Mouse (Mus musculus) heart, postnatal 36 days (tissue): Measurements from ENCODE around the gene Zfp362. TPM values are rescaled to one million over a fixed set of nuclear protein-coding genes. Genes with fewer than 3 reads are reported as not detected.

Experiments
- DNase-seq, 2 experiments: peaks; one replicate each; pipeline ENCODE4 v3.0.0; 2021 to 2022
- intact Hi-C: fragments of 180-260 bp; cut with DNase I; formaldehyde crosslinking; loops from one replicate; pipeline ENCODE4 v1.15.1; 2025
- total RNA-seq, 2 experiments: library from RNA; stranded (reverse); gene quantifications; 2 replicates each; pipeline ENCODE4 v1.2.3; 2021

Gene Zfp362
- 10 to 100 TPM; 12.5 to 14.3 TPM for total RNA-seq

DNA sequence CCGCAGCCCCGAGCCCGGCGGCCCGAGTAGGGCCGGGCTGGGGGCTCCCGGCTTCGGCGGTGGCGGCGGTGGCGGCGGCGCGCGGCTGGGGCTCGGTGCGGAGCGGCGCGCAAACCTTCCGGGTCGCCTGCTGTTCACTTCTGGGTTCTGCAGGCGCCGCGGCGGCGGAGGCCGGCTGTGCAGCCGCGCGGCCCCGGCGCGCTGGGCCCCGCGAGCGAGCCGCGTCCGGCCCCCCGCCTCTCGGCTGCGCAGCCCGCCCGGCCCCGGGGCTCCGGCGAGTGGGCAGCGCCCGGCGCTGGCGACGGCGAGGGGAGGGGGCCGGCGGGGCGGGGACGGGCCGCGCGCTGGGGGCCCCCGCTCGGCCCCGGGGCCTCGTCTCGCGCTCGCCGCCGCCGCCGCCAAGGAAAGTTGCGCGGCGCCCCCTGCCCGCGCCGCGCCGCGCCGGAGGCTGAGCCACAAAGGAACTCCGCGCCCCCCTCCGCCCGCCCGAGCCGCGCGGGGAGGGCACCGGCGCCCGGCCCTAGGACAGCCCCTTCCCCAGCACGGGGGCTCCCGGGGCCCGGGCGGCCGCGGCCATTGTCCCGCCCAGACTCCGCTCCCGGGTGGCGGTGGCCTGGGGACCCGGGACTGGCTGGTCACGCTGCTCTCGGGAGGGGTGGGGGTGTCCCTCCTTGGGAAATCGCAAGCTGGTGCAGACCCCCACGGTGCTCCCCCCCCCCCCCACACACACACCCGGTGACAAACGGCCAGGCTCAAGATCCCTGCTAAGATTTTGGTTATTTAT is at the start of gene Zfp362:
TSS of gene Zfp362 (minus strand) at position 3 of the 784 bp plus-strand sequence.
- peak; percentile 59 to 72 for DNase-seq
- intact Hi-C loops = no loop called here

GRCm38 (mm10) chr4:128855613-128856040 is 49.8 kb upstream of the Zfp362 start:
- peak; percentile 15 to 32 for DNase-seq

GRCm38 (mm10) chr4:128853117-128853516 is 47.3 kb upstream of the Zfp362 start:
- intact Hi-C loops = no loop called here
- DNase-seq = no peak

More at GRCm38 (mm10) chr4:128855613-128856040, 49.8 kb upstream of the Zfp362 start:
- intact Hi-C loops = loop anchor here (5.0 kb wide), 1 partner anchor 43 kb away; no protein-coding TSS in a partner anchor

DNA sequence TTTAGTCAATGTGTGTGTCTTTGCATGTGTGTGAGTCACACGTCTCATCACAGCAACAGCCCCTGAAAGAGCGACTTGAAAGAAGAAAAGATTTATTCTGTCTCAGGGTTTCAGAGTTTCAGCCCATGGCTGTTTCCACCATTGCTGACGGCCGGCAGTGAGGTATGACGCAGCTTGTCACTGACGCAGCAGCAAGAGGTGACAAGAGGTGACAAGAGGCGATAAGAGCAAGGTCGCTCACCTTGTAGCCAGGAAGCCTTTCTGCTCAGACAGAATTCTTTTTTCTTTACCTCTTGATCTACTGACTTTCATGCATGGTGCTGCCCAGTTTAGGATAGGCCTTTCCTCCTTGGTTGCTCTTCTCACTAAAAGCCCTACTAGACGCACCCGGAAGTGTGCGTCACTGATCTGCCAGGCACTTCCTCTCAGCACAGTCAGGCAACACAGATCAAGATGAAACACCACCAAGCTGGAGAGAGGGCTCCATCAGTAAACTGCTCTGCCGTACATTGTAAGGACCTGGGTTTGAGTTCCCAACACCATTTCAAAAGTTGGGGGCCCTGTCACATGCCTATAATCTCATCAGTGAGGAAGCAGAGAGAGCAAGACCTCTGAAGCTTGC is 46.5 kb upstream of the Zfp362 start:
- DNase-seq = no peak
- intact Hi-C loops = no loop called here

- intact Hi-C loops = no loop called here
- no peak for DNase-seq
Observed at GRCm38 (mm10) chr4:128849686-128850085, 43.8 kb upstream of the Zfp362 start.

DNA sequence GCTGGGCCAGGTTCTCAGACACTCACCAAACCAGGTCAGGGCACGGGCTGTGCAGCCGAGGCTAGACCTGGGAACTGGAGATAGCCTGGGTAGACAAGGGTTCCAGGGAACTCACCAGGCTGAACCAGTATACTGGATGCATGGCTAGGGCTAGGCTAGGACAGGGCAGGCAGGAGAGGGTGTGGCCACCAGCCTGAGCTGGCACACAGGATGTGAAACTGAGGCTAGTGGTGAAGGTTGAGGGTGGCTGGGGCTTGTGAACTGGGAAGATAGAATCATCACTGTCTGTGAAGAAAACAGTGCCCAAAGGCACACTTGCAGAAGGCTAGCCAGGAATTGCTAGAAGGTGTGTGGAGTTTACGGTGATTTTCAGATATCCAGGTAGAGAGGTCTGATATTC is 43.1 kb upstream of the Zfp362 start:
- intact Hi-C loops = no loop called here
- DNase-seq = no peak

- intact Hi-C loops = no loop called here
- no peak for DNase-seq
Observed at GRCm38 (mm10) chr4:128845367-128845973, 39.6 kb upstream of the Zfp362 start.

DNA sequence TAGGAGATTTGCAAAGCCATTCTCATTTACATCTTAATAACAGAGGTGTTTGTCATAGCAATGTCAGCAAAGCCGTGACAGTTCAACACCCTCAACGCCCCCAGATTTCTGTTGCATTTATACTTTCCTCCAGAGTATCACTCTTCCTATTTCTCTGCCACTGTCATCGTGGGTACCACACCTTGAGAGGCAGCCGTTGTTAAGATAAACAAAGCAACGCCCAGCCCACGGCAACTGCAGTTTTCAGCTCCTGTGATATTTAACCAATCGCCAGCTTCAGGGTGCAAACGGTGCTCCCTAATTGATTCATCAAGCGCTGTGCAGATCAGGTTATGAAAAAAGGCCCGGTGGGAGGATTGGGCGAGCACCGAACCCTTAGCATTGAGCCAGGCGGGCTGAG is 38.7 kb upstream of the Zfp362 start:
- intact Hi-C loops = no loop called here
- no peak for DNase-seq

DNA sequence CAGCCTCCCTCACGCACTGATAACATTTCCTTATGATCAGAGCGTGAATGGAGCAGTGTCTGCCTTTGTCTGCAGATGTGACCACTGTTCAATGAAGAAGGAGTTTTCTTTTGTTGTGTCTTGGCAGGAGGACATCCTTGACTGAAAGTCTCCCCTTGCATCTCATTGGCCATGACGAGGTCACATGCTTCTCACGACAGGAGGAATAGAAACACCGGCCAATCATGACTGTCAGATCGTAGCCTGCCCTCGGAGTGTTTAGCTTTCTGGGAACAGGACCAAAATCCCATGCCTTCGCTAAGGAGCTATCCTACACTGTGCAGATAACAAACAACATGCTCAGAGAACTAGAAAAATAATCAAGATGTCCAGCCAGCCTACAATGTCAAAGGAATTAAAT is 35.4 kb upstream of the Zfp362 start:
- no peak for DNase-seq

DNA sequence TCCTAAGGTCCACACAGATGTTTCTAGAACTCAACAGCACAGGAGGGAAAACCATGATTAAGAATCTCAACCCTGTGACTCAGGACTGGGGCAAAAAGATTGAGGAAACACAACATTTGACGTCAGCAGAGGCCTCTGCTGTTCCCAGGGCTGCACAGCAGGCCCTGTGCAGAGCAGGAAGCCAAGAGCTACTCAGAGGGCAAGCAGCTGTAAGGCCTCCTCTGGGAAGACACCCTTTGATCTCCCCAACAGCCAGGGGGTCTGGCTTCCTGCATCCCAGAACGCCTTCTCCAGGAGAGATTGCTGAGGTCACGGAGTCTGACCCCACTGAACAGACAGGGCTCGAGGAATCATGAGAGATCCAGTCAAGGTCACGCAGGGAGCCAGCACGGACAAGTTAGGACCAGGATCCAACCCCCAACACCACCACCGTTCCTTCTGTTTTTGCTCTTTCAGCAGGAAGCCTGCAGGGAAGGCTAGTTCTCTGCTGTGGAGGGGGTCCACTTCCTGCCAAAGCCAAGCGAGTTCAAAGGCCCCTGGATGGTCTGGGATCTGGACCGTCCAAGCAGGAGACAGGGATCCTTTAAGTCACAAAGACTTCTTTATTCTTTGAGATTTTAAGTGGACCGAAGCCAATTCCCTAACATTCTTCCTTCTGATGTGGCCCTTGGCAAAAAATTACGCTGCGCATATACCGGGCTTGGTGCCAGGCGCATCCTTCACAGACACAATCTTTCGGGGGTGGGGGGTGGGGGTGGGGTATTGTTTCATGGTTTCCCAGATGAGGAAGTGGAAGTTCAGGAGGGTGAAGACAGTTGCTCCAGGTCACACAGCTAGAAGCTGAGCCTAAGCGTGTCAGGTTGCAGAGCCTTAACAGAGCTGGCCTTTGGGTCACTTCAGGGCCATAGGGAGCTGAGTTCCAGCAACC is 34.2 kb upstream of the Zfp362 start:
- intact Hi-C loops = no loop called here
- peak; percentile 13 to 37 for DNase-seq

More for the DNA sequence above, 35.4 kb upstream of the Zfp362 start:
- intact Hi-C loops = no loop called here

- no peak for DNase-seq
- intact Hi-C loops = no loop called here
Observed at GRCm38 (mm10) chr4:128838202-128838601, 32.4 kb upstream of the Zfp362 start.

DNA sequence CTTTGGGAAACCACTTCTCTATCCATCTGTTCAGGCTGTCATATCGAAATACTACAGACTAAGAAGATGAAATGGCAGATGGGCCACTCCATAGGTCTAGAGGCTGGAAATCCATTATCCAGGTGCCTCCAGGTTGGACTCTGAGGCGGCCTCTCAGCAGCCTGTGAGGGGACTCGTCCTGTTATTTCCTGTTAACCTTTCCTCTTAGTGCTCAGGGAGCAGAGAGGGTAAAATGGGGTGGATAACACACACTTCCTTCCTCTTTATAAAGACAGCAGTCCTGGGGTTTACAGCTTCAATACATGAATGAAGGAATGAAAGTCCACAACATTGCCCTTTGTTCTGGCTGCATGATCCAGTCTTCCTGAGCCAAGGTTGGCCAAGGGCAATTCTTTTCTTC is 18.3 kb upstream of the Zfp362 start:
- intact Hi-C loops = no loop called here
- no peak for DNase-seq

- DNase-seq = no peak
- intact Hi-C loops = no loop called here
Observed at GRCm38 (mm10) chr4:128820568-128820967, 14.7 kb upstream of the Zfp362 start.

GRCm38 (mm10) chr4:128817011-128817410 is 11.2 kb upstream of the Zfp362 start:
- intact Hi-C loops = no loop called here

DNA sequence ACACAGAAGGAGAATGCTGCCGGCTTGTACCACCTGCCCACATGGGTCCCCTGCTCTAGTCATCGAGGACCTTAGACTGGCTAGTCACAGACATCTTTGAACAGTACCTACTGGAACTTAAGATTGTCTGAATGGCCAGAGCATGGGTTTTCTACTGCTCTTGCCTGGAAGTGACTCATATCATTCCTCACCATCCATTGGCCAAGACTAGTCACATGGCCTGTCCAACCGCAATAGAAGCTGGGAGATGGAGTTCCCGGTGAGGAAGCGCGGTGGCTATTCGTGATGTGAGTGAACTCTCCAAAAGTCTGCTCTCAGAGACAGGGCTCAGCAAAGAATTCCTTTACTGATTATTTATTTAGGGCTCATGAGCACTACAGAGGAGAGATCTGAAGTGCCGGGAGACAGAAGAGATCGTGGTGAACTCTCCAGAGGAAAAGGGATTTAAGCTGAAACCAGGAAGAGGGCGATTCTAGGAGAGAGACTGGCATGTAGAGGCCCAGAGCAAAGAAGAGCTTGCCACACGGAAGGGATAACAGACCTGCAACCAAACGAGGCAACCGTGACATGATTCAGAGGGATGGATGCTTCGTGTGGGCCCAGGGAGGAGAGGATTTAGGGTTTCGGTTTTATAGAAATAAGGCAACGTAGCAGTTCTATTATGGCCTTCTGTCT is 5.7 kb upstream of the Zfp362 start:
- intact Hi-C loops = loop anchor here (5.0 kb wide), 1 partner anchor 46 kb away; no protein-coding TSS in a partner anchor

More at GRCm38 (mm10) chr4:128817011-128817410, 11.2 kb upstream of the Zfp362 start:
- DNase-seq = no peak

GRCm38 (mm10) chr4:128806827-128807179 is 958 bp upstream of the Zfp362 start:
- peak in 1 of 2 experiments; percentile 63 for DNase-seq
- intact Hi-C loops = no loop called here

More for the DNA sequence above, 5.7 kb upstream of the Zfp362 start:
- peak; percentile 70 to 75 for DNase-seq

DNA sequence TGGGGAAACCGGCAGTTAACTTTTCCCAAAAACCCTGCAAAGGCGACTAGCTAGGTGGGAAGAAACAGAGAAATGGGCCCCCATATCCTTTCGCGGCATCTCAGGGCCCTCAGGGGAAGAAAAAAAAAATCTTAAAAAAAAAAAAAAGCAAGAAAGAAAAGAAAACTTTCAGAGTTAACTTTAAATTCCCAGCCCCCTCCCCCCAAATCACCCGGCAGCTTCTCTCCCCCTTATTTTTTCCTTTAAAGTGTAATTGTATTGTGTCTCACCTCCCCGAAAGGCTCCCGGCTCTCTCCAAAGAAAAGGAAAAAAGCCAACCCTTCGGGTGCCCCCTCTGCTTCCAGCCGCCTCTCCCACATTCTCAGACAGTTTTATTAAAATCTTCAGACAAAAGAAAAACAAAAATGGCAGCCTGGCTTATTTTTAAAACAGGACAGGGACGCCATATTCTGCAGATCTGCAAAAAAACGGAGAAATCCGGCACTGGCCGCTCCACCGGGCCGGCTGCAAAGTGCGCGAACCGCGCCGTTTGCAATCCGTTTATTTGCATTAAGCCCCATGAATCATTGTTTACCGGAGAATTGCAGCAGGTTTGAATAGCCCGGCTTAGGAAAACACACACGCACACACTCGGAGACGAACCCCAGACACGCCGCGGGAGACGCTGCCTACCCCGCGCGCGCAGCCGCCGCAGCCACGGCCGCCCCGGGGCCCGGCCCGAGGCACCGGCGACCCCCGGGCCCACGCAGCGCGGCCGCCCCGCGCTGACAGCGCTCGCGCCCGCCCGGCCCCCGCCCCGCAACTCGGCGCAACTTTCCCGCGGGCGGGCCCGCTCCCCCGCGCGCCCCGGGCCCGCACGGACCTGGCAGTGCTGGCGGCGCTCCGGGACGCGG is 449 bp downstream of the Zfp362 start:
- DNase-seq = peak; percentile 35 to 63
- intact Hi-C loops = no loop called here

DNA sequence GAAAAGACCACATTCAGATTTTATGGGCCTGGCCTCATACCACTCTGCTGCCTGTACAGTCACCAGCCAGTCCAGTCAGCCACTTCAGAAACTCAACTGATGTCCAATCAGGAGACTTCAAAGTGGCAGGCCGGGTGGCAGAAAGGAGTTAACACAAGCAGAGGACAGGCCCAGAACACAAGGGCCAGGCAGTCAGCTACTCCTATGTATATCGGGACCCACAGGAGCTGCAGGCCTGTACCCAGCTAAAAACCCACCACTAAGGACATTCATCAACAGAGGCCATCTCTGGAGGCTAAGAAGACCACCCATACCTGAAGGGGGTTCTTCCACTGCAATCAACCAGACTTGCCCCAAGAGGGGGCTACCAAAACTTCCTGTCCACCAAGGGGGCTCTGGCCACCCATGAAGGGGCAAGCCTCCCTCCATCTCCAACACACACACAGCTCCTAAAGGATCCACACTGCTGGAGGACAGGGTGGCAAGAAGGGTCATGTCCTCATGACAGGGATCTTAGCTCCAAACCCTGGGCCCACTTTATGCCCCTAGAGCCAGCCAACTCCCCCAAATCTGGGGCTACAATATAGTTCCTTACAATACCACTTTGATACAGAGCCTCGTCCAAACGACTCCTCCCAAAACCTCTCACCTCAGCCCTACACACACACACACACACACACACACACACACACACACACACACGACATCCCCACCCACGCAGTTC is 1.3 kb downstream of the Zfp362 start:
- peak; percentile 21 to 22 for DNase-seq
- intact Hi-C loops = no loop called here
